Mouse (Mus musculus): ENCODE data around the gene Tmem110.

DNA sequence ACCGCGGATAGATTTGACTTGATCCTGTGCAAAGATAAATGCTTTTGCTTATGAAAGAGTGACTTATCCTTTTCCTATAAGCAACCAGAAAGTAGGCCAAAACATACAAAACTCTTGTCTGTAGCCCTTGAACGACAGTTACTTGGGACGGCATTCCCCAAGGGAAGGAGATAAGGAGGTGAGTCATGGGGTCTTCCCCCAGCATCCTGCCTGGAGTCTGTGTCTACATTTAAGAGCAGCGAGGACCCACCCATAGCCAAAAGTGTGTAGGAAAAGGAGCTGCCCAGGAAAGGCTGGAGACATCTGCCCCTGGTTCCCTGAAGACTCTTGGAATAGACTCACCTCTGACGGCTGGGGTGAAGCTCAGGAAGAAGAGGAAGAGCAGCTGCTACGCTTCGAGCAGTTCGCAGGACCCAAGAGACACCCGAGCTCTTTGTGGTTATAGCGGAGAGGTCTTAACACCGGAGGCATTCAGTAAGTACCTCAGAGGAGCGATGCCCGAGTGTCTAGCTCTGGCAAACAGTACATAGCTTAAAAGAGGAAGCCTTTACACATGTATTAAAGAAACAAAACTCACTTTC is 12.1 kb downstream of the Tmem110 start:
- TF ChIP-seq CTCF (IDR thresholded peaks at IDR 0.05; ENCODE audit: low read depth, low read length), result no peak
- TF ChIP-seq POLR2A (IDR thresholded peaks at IDR 0.05; ENCODE audit: borderline replicate concordance, low read depth, low read length), result no peak
